Mouse (Mus musculus): ENCODE results near the gene Olfr1251.
"Not testable (repeated sequence)": the region's sequence is repeated elsewhere in the genome, so short reads cannot be mapped to it uniquely, and the experiment has no call there.

Gene Olfr1251

DNA sequence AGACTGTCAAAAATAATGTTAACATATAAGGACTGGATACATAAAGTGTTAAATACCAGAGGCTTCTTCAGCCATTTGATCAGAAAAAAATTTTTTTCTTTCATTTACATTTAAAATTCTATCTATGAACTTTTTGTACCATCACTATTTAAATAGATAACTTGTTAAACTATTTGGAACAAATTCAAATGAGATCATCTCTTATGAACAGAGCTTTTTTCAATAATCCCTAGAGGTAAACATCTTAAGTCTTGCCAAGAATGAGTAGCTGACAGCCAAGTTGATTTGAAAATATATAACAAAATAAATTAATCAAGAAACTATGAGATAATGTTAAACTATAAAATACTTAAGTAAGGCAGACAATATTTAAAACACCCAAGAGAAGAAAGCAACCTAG, at the start of gene Olfr1251:
Olfr1251 (minus strand) TSS at position 101 of the 400 bp plus-strand sequence.
- no peak for DNase-seq (ENCODE audit: low spot score in 2 of 2)

DNA sequence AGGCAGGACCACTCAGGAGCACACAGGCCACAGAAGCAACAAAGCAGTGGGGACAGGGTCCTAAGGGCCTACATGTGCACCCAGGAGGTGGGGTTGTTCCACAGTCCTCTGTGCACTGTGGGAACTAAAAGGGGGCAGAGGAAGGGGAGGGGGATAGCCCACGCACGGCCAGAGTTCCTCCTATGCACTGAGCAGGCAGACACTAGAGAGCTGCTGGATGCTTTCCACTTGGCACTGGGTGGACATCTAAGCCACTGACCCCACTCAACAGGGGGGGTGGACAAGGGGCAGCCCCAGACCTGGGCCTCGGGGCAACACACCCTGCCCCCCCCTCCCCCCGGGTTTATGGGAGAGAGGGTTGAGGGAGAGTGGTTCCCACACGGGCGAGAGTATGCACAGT, 20.2 kb upstream of the Olfr1251 start:
- DNase-seq (ENCODE audit: low spot score in 2 of 2), result no peak

DNA sequence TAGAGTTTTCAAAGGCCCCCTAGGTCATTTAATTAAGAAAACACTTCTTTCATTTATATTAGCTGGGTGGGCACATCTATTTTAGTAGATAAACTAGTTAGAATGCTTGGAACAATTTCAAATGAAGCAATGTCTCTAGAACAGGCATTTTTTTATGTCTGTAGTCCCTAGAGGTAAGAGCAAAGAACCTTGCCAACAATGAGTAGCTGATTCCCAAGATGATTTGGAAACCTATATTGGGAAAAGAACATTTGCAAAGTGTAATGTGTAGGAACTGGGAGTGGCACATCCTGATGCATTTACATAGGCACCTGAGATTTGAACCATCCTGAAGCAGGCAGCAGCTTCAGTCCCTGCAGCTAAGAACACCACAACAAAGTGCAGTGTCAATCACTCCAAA, 10.4 kb downstream of the Olfr1251 start, which contains the start of gene Olfr1250:
Olfr1250 (minus strand) TSS at position 101 of the 400 bp plus-strand sequence.
- no peak for DNase-seq (ENCODE audit: low spot score in 2 of 2)

DNA sequence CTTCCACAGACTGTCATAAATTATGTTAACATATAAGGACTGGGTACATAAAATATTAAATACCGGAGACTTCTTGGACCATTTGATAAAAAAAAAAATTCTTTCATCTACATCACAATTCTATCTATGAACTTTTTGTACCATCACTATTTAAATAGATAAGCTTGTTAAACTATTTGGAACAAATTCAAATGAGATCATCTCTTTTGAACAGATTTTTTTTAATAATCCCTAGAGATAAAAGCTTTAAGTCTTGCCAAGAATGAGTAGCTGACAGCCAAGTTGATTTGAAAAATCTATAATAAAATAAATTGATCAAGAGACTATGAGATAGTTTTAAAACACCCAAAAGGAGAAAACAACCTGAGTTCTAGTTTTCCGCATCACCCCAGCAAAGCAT, 36.9 kb downstream of the Olfr1251 start, which contains the start of gene Olfr1249:
Olfr1249 (minus strand) TSS at position 101 of the 400 bp plus-strand sequence.
- DNase-seq (ENCODE audit: low spot score in 2 of 2), result no peak

DNA sequence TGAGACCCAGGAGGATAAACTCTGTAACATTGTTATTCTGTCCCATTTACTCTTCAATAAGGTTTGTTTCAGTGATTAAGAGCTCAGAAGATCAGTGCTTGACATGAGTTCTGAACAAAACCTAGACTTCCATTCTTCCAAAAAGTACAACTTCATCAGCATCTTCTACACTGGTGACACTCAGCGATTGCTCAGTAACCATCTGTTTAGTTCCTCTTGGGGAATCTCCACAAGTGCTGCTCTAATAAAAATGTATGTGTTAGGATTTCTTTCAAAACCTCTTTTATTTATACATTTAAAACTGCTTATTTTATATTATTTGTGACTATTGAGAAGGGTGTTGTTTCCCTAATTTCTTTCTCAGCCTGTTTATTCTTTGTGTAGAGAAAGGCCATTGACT, 53.6 kb downstream of the Olfr1251 start, which contains the start of gene Olfr1248:
Olfr1248 (minus strand) TSS at position 101 of the 400 bp plus-strand sequence.
- DNase-seq (ENCODE audit: low spot score in 2 of 2), result not testable (repeated sequence)

Measured in urinary bladder, adult 18-20 months (tissue).